In genomic region chr5:30202221-30202620, GRCm38 (mm10) we compare ENCODE assay signal across 22 mouse cellular contexts. TPM values are rescaled to one million over a fixed set of nuclear protein-coding genes. Genes with fewer than 3 reads are reported as not detected.
"Had no signal": no experiment of that assay in that cellular context is flagged by ENCODE, and none has a peak within 500 bp of the region (broad histone marks: within the 10 kb centered on the region; RNA-seq: fewer than 3 reads in every experiment).

No protein-coding gene starts in this region.

- H3K36me3 ChIP-seq: kidney, embryonic 15.5 days; limb, embryonic 12.5 days; limb, embryonic 15.5 days; neural tube, embryonic 13.5 days had no signal

- H3K9ac ChIP-seq: kidney, embryonic 15.5 days; limb, embryonic 12.5 days; limb, embryonic 15.5 days; liver, embryonic 14.5 days; liver, postnatal 0 days; lung, embryonic 14.5 days; neural tube, embryonic 13.5 days had no signal

- H3K27me3 ChIP-seq: kidney, embryonic 15.5 days; limb, embryonic 12.5 days; limb, embryonic 15.5 days; neural tube, embryonic 13.5 days had no signal

- H3K4me2 ChIP-seq: kidney, embryonic 15.5 days; limb, embryonic 12.5 days; limb, embryonic 15.5 days; liver, embryonic 11.5 days; lung, embryonic 14.5 days; midbrain, embryonic 11.5 days; neural tube, embryonic 13.5 days had no signal

- H3K4me1 ChIP-seq: kidney, embryonic 15.5 days; neural tube, embryonic 13.5 days had no signal

- H3K4me3 ChIP-seq: kidney, embryonic 15.5 days; left cerebral cortex, adult 2 months; limb, embryonic 12.5 days; limb, embryonic 15.5 days; neural tube, embryonic 13.5 days had no signal

- DNase-seq: spleen, adult 18-20 months; thymus, adult 2 months had no signal

- H3K9me3 ChIP-seq: kidney, embryonic 15.5 days; limb, embryonic 12.5 days; limb, embryonic 15.5 days; neural tube, embryonic 13.5 days had no signal

- H3K27ac ChIP-seq: kidney, embryonic 15.5 days; left cerebral cortex, adult 2 months; limb, embryonic 12.5 days; limb, embryonic 15.5 days; liver, embryonic 14.5 days; macrophage; neural tube, embryonic 13.5 days had no signal

RNA-seq across cellular contexts. Expression of gene Adgrf3, which starts 3.3 kb away (rescaled TPM):
- total RNA-seq: layer of hippocampus, adult 8-10 months; layer of hippocampus, postnatal 10 days; layer of hippocampus, postnatal 36 days; left cerebral cortex, adult 2 months; left cerebral cortex, postnatal 10 days; left cerebral cortex, postnatal 36 days; megakaryocyte-erythroid progenitor cell, adult 5-6 weeks; midbrain, postnatal 0 days; neutrophil, adult 5-6 weeks had no signal
- polyA plus RNA-seq: limb, embryonic 12.5 days; liver, embryonic 11.5 days; liver, postnatal 0 days; macrophage; midbrain, embryonic 11.5 days; midbrain, embryonic 14.5 days; midbrain, postnatal 0 days; neural tube, embryonic 13.5 days had no signal
